Mouse (Mus musculus) spleen, postnatal 14 days (tissue): ENCODE measurements around the gene Nme1.

Source experiments
- DNase-seq, 2 experiments: peaks; one replicate each; pipeline ENCODE4 v3.0.0; 2021 to 2022; ENCODE audit warnings: low spot score in 2 of 2

The Nme1 gene

GRCm38 (mm10) chr11:93968005-93968847, at the start of gene Nme1, which contains the start of gene Gm20390:
TSS of gene Nme1 (minus strand) at chr11:93968521.
TSS of gene Gm20390 (minus strand) at chr11:93968293.
- peak; percentile 92 to 94 for DNase-seq

GRCm38 (mm10) chr11:94003346-94003745, 35.0 kb upstream of the Nme1 start:
- no peak for DNase-seq

GRCm38 (mm10) chr11:93999276-93999675, 31.0 kb upstream of the Nme1 start:
- DNase-seq = no peak

GRCm38 (mm10) chr11:93997141-93997775, 28.9 kb upstream of the Nme1 start:
- DNase-seq = no peak

GRCm38 (mm10) chr11:93996306-93997140, 28.2 kb upstream of the Nme1 start:
- peak; percentile 29 to 36 for DNase-seq

- DNase-seq = peak; percentile 87 to 90
These were observed 27.5 kb upstream of the Nme1 start, which contains the start of gene Spag9 for GRCm38 (mm10) chr11:93995720-93996305. TSS of gene Spag9 (plus strand) at chr11:93996091.

GRCm38 (mm10) chr11:93995111-93995719, 26.9 kb upstream of the Nme1 start:
- DNase-seq = peak; percentile 43 to 55

GRCm38 (mm10) chr11:93994531-93994930, 26.2 kb upstream of the Nme1 start:
- DNase-seq = no peak

- DNase-seq = no peak
These were observed 20.2 kb upstream of the Nme1 start for GRCm38 (mm10) chr11:93988328-93989062.

- no peak for DNase-seq
These were observed 19.5 kb upstream of the Nme1 start for GRCm38 (mm10) chr11:93987625-93988327.

GRCm38 (mm10) chr11:93987026-93987425, 18.7 kb upstream of the Nme1 start:
- no peak for DNase-seq

GRCm38 (mm10) chr11:93986298-93986697, 18.0 kb upstream of the Nme1 start:
- DNase-seq = no peak

GRCm38 (mm10) chr11:93985265-93985664, 16.9 kb upstream of the Nme1 start:
- no peak for DNase-seq

GRCm38 (mm10) chr11:93984619-93985018, 16.3 kb upstream of the Nme1 start:
- no peak for DNase-seq

- DNase-seq = no peak
These were observed 11.3 kb upstream of the Nme1 start for GRCm38 (mm10) chr11:93979502-93980049.

- DNase-seq = no peak
These were observed 4.6 kb upstream of the Nme1 start for GRCm38 (mm10) chr11:93972951-93973350.

GRCm38 (mm10) chr11:93969799-93970198, 1.5 kb upstream of the Nme1 start:
- DNase-seq = no peak

- no peak for DNase-seq
These were observed 850 bp upstream of the Nme1 start for GRCm38 (mm10) chr11:93969171-93969570.

GRCm38 (mm10) chr11:93968848-93969128, 467 bp upstream of the Nme1 start:
- no peak for DNase-seq

GRCm38 (mm10) chr11:93967381-93967780, 940 bp downstream of the Nme1 start:
- DNase-seq = no peak
